Mouse (Mus musculus) spleen, adult 2 months (tissue): Measurements from ENCODE around the gene Agtrap. TPM values are rescaled to one million over a fixed set of nuclear protein-coding genes. Genes with fewer than 3 reads are reported as not detected.
A peak's percentile ranks its signal among the peaks of the same experiment; 100 is the strongest.

ENCODE experiments used
- DNase-seq, 2 experiments: peaks; one replicate each; pipeline versions ENCODE4 v3.0.0 to v3.0.0-alpha.2; 2012 to 2021; ENCODE audit warnings: low spot score in 2 of 2, low read depth in 1 of 2
- H3K27ac ChIP-seq: fragments of 200-500 bp; 2 replicates; pipeline ENCODE4 v1.5.1; 2012; ENCODE audit warnings: low read length, inconsistent platforms; ENCODE audit not compliant: insufficient read depth
- H3K27me3 ChIP-seq: fragments of 200-500 bp; 2 replicates; pipeline ENCODE4 v1.6.1; 2012; ENCODE audit warnings: mild to moderate bottlenecking, moderate library complexity, low read length, inconsistent platforms; ENCODE audit not compliant: control insufficient read depth, insufficient read depth
- H3K36me3 ChIP-seq: fragments of 200-500 bp; 2 replicates; pipeline ENCODE4 v1.6.1; 2012; ENCODE audit warnings: mild to moderate bottlenecking, low read length, inconsistent platforms; ENCODE audit not compliant: control insufficient read depth, insufficient read depth
- H3K4me1 ChIP-seq: fragments of 200-500 bp; 2 replicates; pipeline ENCODE4 v1.6.1; 2011; ENCODE audit warnings: inconsistent platforms; ENCODE audit not compliant: control insufficient read depth, insufficient read depth, insufficient read length
- H3K4me3 ChIP-seq: fragments of 200-500 bp; 2 replicates; pipeline ENCODE4 v1.5.1; 2011; ENCODE audit warnings: mild to moderate bottlenecking, inconsistent platforms; ENCODE audit not compliant: insufficient read depth, insufficient read length; ENCODE audit errors: extremely low read depth
- CTCF ChIP-seq: fragments of 200-500 bp; IDR thresholded peaks from 2 replicates; pipeline ENCODE4 v1.5.1; 2011; ENCODE audit warnings: mild to moderate bottlenecking, inconsistent platforms; ENCODE audit not compliant: insufficient read depth, insufficient read length, insufficient replicate concordance; ENCODE audit errors: extremely low read depth
- POLR2A ChIP-seq: fragments of 200-500 bp; IDR thresholded peaks from 2 replicates; pipeline ENCODE4 v1.6.1; 2011; ENCODE audit warnings: low read depth, low read length, inconsistent platforms
- WGBS: fragments of 180-500 bp; shearing (Covaris S2); methylation state at CpG from one replicate; pipeline ENCODE4 v1.1.7; 2018; 5-methylcytosine and 5-hydroxymethylcytosine counted together
- polyA plus RNA-seq: library from polyadenylated mRNA; depleted of rRNA; stranded (reverse); fragments of >200 nt; gene quantifications from 2 replicates; pipeline ENCODE4 v1.2.3, GENCODE M21; 2012; rRNA removed

Gene Agtrap
- polyA plus RNA-seq = 23.7 and 24.2 TPM in 2 replicates

DNA sequence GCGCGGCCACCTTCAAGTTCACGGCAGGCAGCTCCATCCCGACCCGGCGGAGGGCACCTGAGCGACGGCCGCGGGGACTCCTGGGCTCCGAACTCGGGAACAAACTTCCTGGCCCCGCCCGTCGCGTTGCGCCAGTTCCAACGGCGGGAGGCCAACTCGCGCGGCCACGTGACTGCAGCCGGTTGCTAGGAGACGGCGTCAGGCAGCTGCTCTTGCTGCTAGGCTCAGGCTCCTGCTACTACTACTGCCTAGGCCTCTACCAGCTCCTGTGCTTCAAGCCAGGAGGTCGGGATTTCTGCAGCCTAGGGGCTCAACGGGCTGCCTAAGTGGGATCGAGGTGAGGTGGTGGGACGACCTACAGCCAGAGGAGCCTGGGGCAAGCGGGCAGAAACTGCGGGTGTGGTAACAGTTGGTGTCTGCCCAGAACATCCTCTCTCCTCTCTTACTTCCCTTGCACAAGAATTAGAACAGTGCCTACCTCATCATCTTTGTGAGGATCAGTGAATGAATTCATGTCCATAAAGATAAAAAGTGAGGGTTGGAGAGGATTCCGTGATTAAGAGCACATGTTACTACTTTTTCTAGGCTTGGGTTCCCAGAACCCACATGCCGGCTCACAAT is at the start of gene Agtrap:
TSS of gene Agtrap (minus strand) at position 125 of the 621 bp plus-strand sequence.
- no peaks in the 10 kb centered on the region for H3K27me3 ChIP-seq
- peak; percentile 59 to 94 for DNase-seq
- H3K27ac ChIP-seq = peak within 1 kb of the TSS; percentile 33
- 7% methylated on average over 34 of the region's 34 CpGs for WGBS
- TF ChIP-seq POLR2A = no peak
- no peak for TF ChIP-seq CTCF
- H3K4me1 ChIP-seq = peaks cover 14% of the 10 kb centered on the region; the same call in 1 of the 2 replicates
- no peaks in the 10 kb centered on the region for H3K36me3 ChIP-seq
- peak within 1 kb of the TSS; percentile 80 for H3K4me3 ChIP-seq

DNA sequence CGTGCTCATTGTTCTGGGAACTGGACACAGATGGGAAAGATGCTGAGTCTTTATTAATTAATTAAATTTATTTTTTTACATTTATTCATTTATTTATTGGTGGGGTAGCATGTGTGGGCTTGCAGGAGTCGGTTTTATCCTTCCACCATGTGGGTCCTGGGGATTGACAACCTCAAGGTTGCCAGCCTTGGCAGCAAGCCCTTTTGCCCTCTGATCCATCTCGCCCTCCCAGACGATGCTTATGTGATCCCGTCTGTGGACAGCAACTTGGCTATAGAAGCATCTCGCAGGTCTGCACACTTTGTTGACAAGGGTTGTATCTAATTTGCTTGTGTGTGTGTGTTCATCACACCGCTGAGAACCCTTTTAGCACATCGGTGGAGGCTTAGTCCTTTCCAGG is 49.7 kb upstream of the Agtrap start:
- Histone ChIP-seq H3K27ac (no peak overlapping the region), H3K27me3 (no peaks in the 10 kb centered on the region), H3K36me3 (no peaks in the 10 kb centered on the region), H3K4me3 (no peak overlapping the region), H3K4me1 (no peaks in the 10 kb centered on the region)
- TF ChIP-seq POLR2A = no peak
- no peak for TF ChIP-seq CTCF
- DNase-seq = no peak
- 80% methylated on average over 8 of the region's 8 CpGs for WGBS

DNA sequence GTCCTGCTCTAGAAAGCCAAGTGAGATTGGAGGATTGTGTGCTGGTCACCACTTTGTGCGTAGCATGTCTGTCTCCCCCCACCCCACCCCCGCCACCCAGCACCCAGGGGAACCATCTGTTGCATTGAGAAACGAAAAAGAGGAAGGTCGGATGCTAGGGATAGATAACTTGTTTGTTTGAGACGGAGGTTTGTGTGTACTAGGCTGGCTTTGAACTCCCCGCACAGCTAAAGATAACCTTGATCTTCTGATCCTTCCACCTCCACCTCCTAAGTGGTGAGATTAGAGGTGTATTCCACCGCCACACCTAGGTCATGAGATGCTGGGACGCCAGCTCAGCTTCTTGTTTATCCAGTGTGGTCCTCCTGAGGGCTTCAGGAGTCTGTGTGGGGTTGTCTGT is 47.2 kb upstream of the Agtrap start:
- no peaks in the 10 kb centered on the region for H3K36me3 ChIP-seq
- WGBS = 39% methylated on average over 8 of the region's 8 CpGs
- DNase-seq = no peak
- peaks cover 3% of the 10 kb centered on the region; the same call in 1 of the 2 replicates for H3K27me3 ChIP-seq
- no peak overlapping the region for H3K27ac ChIP-seq
- TF ChIP-seq POLR2A = no peak
- TF ChIP-seq CTCF = no peak
- no peak overlapping the region for H3K4me3 ChIP-seq
- H3K4me1 ChIP-seq = no peaks in the 10 kb centered on the region; the same call in 1 of the 2 replicates

DNA sequence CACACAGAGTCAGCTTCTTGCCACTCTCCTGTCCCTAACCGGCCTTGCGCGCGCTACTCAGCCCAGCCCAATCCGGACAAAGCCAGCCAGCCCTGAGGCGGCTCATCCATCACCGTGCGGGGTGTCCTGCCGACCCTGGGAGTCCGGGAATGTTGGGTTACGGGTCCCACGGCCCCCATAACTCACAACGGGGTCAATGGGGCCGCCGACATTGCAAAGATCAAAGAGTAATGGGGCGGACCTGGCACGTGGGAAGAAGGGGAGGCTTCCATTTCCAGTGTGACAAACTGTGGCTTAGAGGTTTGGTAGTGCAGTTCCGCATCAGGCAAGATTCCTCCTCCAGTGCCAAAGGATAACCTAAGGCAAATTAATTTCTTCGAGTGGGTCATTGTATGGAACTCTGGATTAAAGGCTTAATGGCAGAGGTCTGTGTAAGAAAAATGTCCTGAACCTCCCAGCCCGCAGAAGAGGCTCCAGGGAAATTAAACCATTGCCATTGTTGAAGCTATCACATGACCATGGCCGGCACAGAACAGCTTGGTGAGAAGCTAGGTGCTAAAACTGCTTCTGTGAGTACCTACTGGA is 43.8 kb upstream of the Agtrap start:
- WGBS = 8% methylated on average over 21 of the region's 21 CpGs
- no peaks in the 10 kb centered on the region for H3K36me3 ChIP-seq
- TF ChIP-seq POLR2A (no peak), CTCF (no peak)
- no peaks in the 10 kb centered on the region; the same call in 1 of the 2 replicates for H3K4me1 ChIP-seq
- no peak for DNase-seq
- no peak overlapping the region for H3K4me3 ChIP-seq
- peaks cover 3% of the 10 kb centered on the region; the same call in 1 of the 2 replicates for H3K27me3 ChIP-seq
- no peak overlapping the region for H3K27ac ChIP-seq

DNA sequence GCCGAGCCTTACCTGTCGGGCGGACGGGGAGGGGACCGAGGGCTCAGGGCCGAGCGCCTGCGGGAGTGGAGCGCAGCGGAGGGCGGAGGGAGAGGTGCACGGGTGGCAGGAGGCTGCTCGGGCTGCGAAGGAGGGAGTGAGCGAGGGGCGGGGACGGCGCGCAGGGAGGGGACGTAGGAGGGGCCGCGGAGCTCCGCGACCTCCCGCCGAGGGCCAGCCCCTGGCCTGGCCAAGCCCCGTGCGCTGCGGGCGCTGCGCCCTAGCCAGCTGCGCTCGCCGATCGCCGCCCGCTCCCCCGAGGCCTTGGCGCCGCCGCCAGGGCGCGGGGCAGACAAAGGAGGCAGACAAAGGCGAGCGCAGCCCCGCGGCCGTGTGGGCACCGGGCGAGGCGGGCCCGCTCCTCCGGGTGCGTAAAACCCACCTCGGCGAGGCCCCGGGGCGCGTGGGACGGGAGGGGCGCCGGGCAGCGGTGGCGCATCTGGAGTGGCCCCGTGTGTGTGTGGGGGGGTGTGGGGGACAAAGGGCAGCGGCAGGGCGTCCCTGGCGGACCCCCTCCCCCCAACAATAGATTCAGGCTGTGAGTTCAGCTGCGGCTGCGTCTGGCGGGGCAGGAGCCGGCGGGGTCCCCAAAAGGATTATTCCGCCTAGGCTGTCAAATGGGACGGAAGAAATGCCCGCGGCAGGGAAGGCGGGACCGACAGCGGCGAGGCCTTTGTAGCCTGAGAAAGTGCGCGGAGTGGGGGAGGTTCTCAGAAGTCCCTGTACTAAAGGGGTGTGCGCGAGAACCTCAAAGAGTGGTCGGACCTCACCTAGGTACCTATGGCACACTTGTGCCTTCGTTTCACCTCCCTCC is 43.0 kb upstream of the Agtrap start, which contains the start of gene Draxin:
TSS of gene Draxin (minus strand) at position 138 of the 853 bp plus-strand sequence.
- no peak within 1 kb of the TSS for H3K4me3 ChIP-seq
- no peaks in the 10 kb centered on the region; the same call in 1 of the 2 replicates for H3K4me1 ChIP-seq
- H3K27ac ChIP-seq = no peak within 1 kb of the TSS
- peaks cover 3% of the 10 kb centered on the region; the same call in 1 of the 2 replicates for H3K27me3 ChIP-seq
- no peak for DNase-seq
- 1% methylated on average over 64 of the region's 87 CpGs for WGBS
- TF ChIP-seq POLR2A (no peak), CTCF (no peak)
- no peaks in the 10 kb centered on the region for H3K36me3 ChIP-seq

DNA sequence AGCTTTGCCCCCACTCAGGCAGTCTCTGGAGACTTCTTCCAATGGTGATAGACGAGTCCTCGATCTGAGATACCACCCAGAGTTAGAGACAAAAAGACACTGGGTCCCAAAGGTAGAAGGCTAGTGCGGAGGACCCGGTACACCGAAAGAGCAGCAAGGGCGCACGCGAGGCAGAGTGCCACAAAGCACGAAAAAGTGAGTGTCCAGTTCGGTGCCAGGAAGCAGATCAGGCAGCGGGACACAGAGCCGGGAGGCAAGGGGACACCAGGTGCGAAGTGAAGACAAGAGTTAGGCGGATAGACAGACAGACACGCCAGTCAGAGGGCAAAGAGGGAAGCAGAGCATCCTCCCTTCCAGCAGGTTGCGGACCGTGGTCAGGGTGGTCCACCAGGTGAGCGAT is 42.3 kb upstream of the Agtrap start, which contains the start of gene Mad2l2:
TSS of gene Mad2l2 (plus strand) at position 252 of the 400 bp plus-strand sequence.
- TF ChIP-seq CTCF (no peak), POLR2A (no peak)
- Histone ChIP-seq H3K4me1 (no peaks in the 10 kb centered on the region; the same call in 1 of the 2 replicates), H3K27me3 (peaks cover 3% of the 10 kb centered on the region; the same call in 1 of the 2 replicates), H3K4me3 (no peak within 1 kb of the TSS), H3K36me3 (no peaks in the 10 kb centered on the region), H3K27ac (no peak within 1 kb of the TSS)
- no peak for DNase-seq
- 6% methylated on average over 18 of the region's 18 CpGs for WGBS
